Mouse (Mus musculus): ENCODE measurements around the gene Exoc4.

The Exoc4 gene

GRCm38 (mm10) chr6:34013469-34013868, 764.6 kb downstream of the Exoc4 start:
- DNase-seq (ENCODE audit: low spot score in 2 of 2), result no peak

All from thymus, postnatal 10 days (tissue).